ENCODE assay signal across 10 mouse cellular contexts in the genomic region with DNA sequence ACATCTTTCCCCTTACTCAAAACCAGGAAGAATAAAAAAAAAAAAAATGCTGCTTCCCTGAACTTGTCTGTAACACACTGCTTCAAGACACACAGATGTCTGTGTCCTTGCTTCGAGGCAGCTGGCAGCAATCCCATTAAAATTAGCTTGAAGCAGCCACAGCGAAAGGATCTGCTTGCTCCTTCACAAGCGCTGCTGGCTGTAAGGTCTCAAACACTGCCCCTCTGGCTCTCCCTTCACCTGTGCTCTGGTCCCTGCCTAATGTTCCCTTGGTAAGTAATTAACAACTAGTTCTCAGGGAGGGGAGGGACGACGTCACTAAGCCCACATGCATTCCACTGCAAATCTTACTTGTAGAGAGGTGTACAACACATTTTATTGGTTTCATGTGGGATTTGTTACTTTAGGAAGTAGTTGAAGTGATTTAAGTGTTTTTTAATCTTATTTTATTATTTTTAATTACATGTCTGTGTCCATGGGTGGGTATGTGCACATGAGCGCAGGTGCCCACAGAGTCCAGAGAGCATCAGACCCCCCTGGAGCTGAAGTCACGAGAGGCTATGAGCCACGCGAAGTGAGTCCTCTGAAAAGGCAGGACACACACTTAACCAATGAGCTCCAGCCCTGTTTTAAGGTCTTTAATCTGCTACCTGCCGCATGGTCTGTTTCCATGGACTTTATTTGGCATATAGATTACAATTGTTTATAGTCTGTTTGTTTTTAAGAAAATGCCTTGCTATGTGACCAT.
DNase-seq lines count a peak whose midpoint lies in the region; ATAC-seq and TF ChIP-seq lines count a peak whose summit lies in the region.
"Had no signal": no experiment of that assay in that cellular context is flagged by ENCODE, and none has a peak within 500 bp of the region (broad histone marks: within the 10 kb centered on the region; RNA-seq: fewer than 3 reads in every experiment).

No protein-coding gene starts in this region.

- H3K9me3 ChIP-seq in lung, postnatal 0 days (ENCODE audit: low read length), result no peaks in the 10 kb centered on the region
- H3K9me3 ChIP-seq: liver, embryonic 15.5 days had no signal

- H3K36me3 ChIP-seq in lung, postnatal 0 days (ENCODE audit: insufficient read depth, low read length), result no peaks in the 10 kb centered on the region
- H3K36me3 ChIP-seq: liver, embryonic 15.5 days had no signal

- ATAC-seq in lung, postnatal 0 days, result no peak

- no peak for TF ChIP-seq CTCF in lung, postnatal 0 days (IDR thresholded peaks at IDR 0.05)

- peak; percentile 23 to 29 for DNase-seq in cerebellum, postnatal 14 days
- no peak for DNase-seq in cerebellum, adult 9-11 months
- DNase-seq in lung, postnatal 0 days (ENCODE audit: low spot score), result peak; percentile 30
- no peak for DNase-seq in lung, adult 18-20 months
- DNase-seq in forelimb bud, embryonic 11.5 days (ENCODE audit: low read depth, low spot score), result peak; percentile 49
- DNase-seq in kidney, postnatal 4 days, result peak; percentile 54 to 64
- DNase-seq in retina, postnatal 1 day, result no peak
- DNase-seq in spleen, adult 18-20 months, result no peak
- DNase-seq: adrenal gland, postnatal 10 days had no signal

- H3K27ac ChIP-seq in lung, postnatal 0 days (ENCODE audit: low read length), result no peak overlapping the region
- H3K27ac ChIP-seq: liver, embryonic 15.5 days had no signal

- TF ChIP-seq EP300 in lung, postnatal 0 days (IDR thresholded peaks at IDR 0.05), result no peak

- no peak overlapping the region for H3K4me2 ChIP-seq in lung, postnatal 0 days (replicated peaks; ENCODE audit: low read depth, low read length)
- H3K4me2 ChIP-seq: liver, embryonic 15.5 days had no signal

- WGBS in lung, postnatal 0 days, result 64% methylated on average over 10 of the region's 10 CpGs

- H3K27me3 ChIP-seq in lung, postnatal 0 days (replicated peaks; ENCODE audit: insufficient read depth, low read length), result no peaks in the 10 kb centered on the region
- H3K27me3 ChIP-seq: liver, embryonic 15.5 days had no signal

- peaks cover 5% of the 10 kb centered on the region; the same call in 1 of the 2 replicates for H3K4me1 ChIP-seq in lung, postnatal 0 days (ENCODE audit: insufficient read depth, low read depth, low read length)

- H3K9ac ChIP-seq in lung, postnatal 0 days (replicated peaks; ENCODE audit: low read depth), result no peak overlapping the region
- H3K9ac ChIP-seq: liver, embryonic 15.5 days had no signal

- H3K4me3 ChIP-seq in lung, postnatal 0 days (ENCODE audit: low read depth, low read length), result no peak overlapping the region
- H3K4me3 ChIP-seq: liver, embryonic 15.5 days had no signal

Comparison
In these comparisons a context has a peak if more than half of its experiments do, and no peak if none do; other contexts are left out.
1. DNase-seq: peak in cerebellum, postnatal 14 days (2 of 2), lung, postnatal 0 days (single experiment), forelimb bud, embryonic 11.5 days (single experiment) and kidney, postnatal 4 days (2 of 2); none in cerebellum, adult 9-11 months (single experiment), lung, adult 18-20 months (0 of 2), retina, postnatal 1 day (single experiment) and spleen, adult 18-20 months (0 of 2).